Mouse (Mus musculus) limb, embryonic 11.5 days (tissue): ENCODE measurements at regions not wholly inside any gene's neighbourhood (a gene's known extent, or its start where the extent isn't known, plus 50 kb on each side); places are given as distances from the start of the nearest gene placed in this dataset.

Source experiments
- ATAC-seq: fragments of 200-750 bp; cut with Nextera tagmentation; 2 replicates; pipeline ENCODE4 v1.8.0; 2017; ENCODE audit warnings: low read depth; ENCODE audit not compliant: insufficient number of reproducible peaks, low FRiP score, low TSS enrichment
- DNase-seq: peaks from one replicate; pipeline ENCODE4 v3.0.0-alpha.2; 2015; ENCODE audit warnings: low spot score
- H3K27ac ChIP-seq: fragments of 300-500 bp; sonication (generic); replicated peaks from 2 replicates; pipeline ENCODE4 v1.5.1; 2014; ENCODE audit warnings: low read depth, mild to moderate bottlenecking, low read length
- H3K27me3 ChIP-seq: fragments of 300-500 bp; sonication (generic); 2 replicates; pipeline ENCODE4 v1.6.1; 2014; ENCODE audit warnings: mild to moderate bottlenecking, low read length, mixed read lengths; ENCODE audit not compliant: control insufficient read depth, insufficient read depth
- H3K36me3 ChIP-seq: fragments of 300-500 bp; sonication (generic); 2 replicates; pipeline ENCODE4 v1.6.1; 2014; ENCODE audit warnings: mild to moderate bottlenecking, low read length, moderate library complexity, mixed read lengths; ENCODE audit not compliant: control insufficient read depth, insufficient read depth
- H3K4me1 ChIP-seq: fragments of 300-500 bp; sonication (generic); 2 replicates; pipeline ENCODE4 v1.6.1; 2014; ENCODE audit warnings: low read length, mixed read lengths; ENCODE audit not compliant: control insufficient read depth, insufficient read depth
- H3K4me2 ChIP-seq: fragments of 300-500 bp; sonication (generic); 2 replicates; pipeline ENCODE4 v1.6.1; 2014; ENCODE audit warnings: low read depth, mild to moderate bottlenecking, moderate library complexity; ENCODE audit not compliant: severe bottlenecking
- H3K4me3 ChIP-seq: fragments of 300-500 bp; sonication (generic); 2 replicates; pipeline ENCODE4 v1.5.1; 2014; ENCODE audit warnings: low read depth, low read length
- H3K9ac ChIP-seq: fragments of 300-500 bp; sonication (generic); 2 replicates; pipeline ENCODE4 v1.6.1; 2014; ENCODE audit warnings: mild to moderate bottlenecking, low read length
- H3K9me3 ChIP-seq: fragments of 300-500 bp; sonication (generic); 2 replicates; pipeline ENCODE4 v1.6.1; 2016; ENCODE audit warnings: low read length; ENCODE audit not compliant: control insufficient read depth
- WGBS: fragments of 180-500 bp; shearing (Covaris S2); extraction: QIAGEN DNeasy Blood & Tissue Kit; methylation state at CpG from one replicate; pipeline ENCODE4 v1.1.7; 2014; 5-methylcytosine and 5-hydroxymethylcytosine counted together

DNA sequence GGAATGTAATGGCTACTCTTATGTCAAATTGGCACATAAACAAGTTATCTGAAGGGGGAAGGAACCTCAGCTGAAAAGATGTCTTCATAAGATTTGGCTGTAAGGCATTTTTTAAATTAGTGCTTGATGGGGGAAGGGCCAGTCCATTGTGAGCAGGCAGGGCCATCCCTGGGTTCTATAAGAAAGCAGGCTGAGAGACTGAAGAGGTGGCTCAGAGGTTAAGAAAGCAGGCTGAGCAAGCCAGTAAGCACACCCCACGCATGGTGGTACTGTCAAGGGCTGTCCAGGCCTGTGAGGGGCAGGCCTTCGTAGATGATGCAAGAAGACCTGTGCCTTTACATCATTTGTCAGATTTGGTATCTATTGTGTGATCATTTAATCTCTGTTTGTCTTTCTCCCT lies 147.0 kb downstream of the Bod1 start:
- DNase-seq, result peak; percentile 17
- no peak for ATAC-seq
- H3K9ac ChIP-seq, result no peak overlapping the region
- WGBS, result 73% methylated on average over 2 of the region's 2 CpGs
- H3K27ac ChIP-seq, result no peak overlapping the region
- H3K36me3 ChIP-seq, result no peaks in the 10 kb centered on the region
- no peaks in the 10 kb centered on the region for H3K4me1 ChIP-seq
- no peaks in the 10 kb centered on the region for H3K9me3 ChIP-seq
- H3K27me3 ChIP-seq, result no peaks in the 10 kb centered on the region
- no peak overlapping the region for H3K4me2 ChIP-seq
- H3K4me3 ChIP-seq, result no peak overlapping the region

DNA sequence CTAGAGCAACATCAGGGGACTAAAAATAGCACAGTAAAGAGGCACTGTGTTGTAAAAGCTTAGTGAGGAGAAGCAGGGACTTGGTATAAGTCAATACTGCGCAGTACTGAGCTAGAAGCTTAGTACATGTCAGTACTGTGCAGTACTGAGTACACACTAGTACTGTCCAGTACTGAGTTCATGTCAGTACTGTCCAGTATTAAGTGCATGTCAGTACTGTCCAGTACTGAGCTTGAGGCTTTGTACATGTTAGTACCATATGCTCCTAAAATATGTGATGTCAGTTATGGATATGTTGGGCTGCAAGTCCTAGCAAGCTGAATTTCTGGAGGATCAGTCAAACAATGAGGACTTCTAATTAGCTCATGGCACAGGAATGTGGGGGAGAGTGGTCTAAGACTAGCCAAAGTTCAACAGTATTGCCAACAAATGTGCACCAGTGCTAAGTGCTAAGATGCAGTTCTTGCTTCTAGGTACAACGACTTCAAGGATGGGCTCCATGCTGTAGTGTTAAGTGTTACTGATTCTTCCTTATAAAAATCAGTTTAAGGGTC lies 147.5 kb downstream of the Bod1 start:
- H3K4me1 ChIP-seq, result no peaks in the 10 kb centered on the region
- H3K9ac ChIP-seq, result no peak overlapping the region
- ATAC-seq (no peak), DNase-seq (peak; percentile 13)
- WGBS, result 89% methylated on average over 2 of the region's 2 CpGs
- no peaks in the 10 kb centered on the region for H3K9me3 ChIP-seq
- no peaks in the 10 kb centered on the region for H3K27me3 ChIP-seq
- no peaks in the 10 kb centered on the region for H3K36me3 ChIP-seq
- H3K4me2 ChIP-seq, result no peak overlapping the region
- no peak overlapping the region for H3K4me3 ChIP-seq
- H3K27ac ChIP-seq, result no peak overlapping the region

DNA sequence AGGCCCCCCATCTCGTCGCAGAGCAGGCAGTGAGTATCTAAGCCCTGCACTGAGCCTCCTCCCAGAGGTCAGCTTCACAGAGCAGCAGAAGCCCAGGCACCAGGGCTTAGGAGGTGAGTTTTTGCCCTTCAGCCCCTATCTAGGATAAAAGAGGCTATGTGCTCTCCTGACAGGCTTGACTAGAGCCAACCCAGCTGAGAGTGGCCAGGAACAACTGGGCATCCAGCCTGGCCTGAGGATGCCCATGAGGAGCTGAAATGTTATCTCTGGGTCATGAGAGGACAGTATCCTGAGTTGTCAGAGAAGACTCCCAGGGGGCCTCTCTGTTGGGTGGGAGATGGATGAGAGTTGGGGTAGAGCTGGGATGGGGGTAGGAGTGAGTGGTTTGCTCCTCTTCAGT lies 149.6 kb downstream of the Bod1 start:
- no peaks in the 10 kb centered on the region for H3K27me3 ChIP-seq
- 79% methylated on average over 2 of the region's 2 CpGs for WGBS
- no peaks in the 10 kb centered on the region for H3K4me1 ChIP-seq
- H3K9me3 ChIP-seq, result no peaks in the 10 kb centered on the region
- no peak overlapping the region for H3K9ac ChIP-seq
- no peak for ATAC-seq
- H3K27ac ChIP-seq, result no peak overlapping the region
- peak; percentile 14 for DNase-seq
- no peaks in the 10 kb centered on the region for H3K36me3 ChIP-seq
- no peak overlapping the region for H3K4me3 ChIP-seq
- no peak overlapping the region for H3K4me2 ChIP-seq

DNA sequence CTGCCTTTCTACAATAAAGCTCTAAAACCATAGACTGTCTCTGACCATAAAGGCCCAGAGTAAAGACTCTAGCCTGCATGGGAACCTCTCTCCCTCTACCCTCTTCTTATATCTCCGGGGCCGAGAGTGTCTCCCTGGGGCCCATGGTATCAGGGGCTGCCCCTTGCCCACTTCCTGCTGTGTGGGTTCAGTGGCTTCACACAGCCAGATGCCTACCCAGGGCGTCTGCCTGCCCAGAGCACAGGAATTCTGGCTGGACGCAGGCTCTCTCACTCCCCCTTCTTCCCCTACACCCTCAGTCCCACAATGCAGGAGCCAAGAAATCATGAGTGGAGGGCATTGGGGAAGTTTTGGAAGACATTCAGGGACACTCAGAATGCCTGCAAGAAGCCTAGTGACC lies 150.8 kb downstream of the Bod1 start:
- Histone ChIP-seq H3K9ac (no peak overlapping the region), H3K4me2 (no peak overlapping the region), H3K27me3 (no peaks in the 10 kb centered on the region), H3K27ac (no peak overlapping the region), H3K36me3 (no peaks in the 10 kb centered on the region), H3K4me1 (no peaks in the 10 kb centered on the region), H3K4me3 (no peak overlapping the region), H3K9me3 (no peaks in the 10 kb centered on the region)
- DNase-seq (no peak), ATAC-seq (no peak)
- 75% methylated on average over 4 of the region's 4 CpGs for WGBS

DNA sequence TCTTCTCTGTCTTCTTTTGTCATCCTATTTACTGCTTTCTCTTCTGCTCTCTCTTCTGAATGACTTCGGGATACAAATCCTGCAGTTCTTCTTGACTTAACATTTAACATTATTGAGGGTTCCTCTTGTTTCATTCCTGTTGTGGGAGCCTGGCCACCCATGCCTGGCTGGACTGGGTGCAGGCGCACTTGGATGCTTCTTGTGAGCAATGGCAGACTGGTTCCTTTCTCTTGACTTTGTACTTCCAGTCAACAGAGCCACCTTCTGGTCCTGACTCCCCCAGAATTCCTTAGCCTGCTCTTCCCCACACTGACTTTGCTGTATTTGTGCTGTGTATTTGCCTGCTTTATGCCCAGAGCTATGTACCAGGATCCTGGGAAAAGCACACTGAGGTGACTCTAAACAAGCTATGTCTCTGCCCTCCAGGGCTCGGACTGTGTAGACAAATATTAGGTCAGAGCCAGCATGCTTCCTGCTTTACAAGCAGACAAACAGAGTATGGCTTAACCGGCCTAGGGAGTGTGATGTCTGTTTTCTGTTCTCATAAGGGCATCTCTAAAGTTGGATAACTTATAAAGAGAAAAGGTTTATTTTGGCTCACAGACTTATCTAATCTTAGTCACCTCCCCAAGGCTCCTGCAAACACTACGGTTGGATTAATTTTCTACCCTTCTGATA lies 133.5 kb upstream of the Stc2 start:
- Histone ChIP-seq H3K4me2 (no peak overlapping the region), H3K4me1 (no peaks in the 10 kb centered on the region), H3K27ac (no peak overlapping the region), H3K4me3 (no peak overlapping the region), H3K9me3 (no peaks in the 10 kb centered on the region), H3K9ac (no peak overlapping the region), H3K27me3 (no peaks in the 10 kb centered on the region), H3K36me3 (no peaks in the 10 kb centered on the region)
- no peak for DNase-seq
- WGBS, result 86% methylated on average over 5 of the region's 5 CpGs
- no peak for ATAC-seq

DNA sequence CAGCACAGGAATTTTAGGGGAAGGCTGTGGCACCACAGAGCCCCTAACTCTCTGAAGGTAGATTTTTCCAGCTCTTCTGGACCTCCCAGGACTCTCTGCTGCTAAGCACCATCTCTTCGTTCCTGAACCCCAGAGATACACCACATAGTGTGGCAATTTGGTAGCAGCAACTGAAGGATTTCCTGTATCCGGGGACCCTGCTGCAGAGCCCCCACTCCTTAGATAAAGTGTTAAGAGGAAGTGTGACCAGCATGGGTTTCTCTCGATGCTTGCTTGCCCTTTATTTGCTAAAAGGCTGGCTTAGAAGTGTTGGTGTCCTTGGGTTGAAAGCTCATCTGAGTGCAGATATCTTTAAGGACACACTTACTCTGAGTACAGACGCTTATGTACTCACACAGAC lies 115.6 kb upstream of the Stc2 start:
- Histone ChIP-seq H3K4me1 (no peaks in the 10 kb centered on the region), H3K4me2 (no peak overlapping the region), H3K9ac (no peak overlapping the region), H3K27me3 (no peaks in the 10 kb centered on the region), H3K36me3 (no peaks in the 10 kb centered on the region), H3K9me3 (no peaks in the 10 kb centered on the region), H3K4me3 (no peak overlapping the region), H3K27ac (no peak overlapping the region)
- ATAC-seq (no peak), DNase-seq (peak; percentile 4)
- 75% methylated on average over 4 of the region's 4 CpGs for WGBS

DNA sequence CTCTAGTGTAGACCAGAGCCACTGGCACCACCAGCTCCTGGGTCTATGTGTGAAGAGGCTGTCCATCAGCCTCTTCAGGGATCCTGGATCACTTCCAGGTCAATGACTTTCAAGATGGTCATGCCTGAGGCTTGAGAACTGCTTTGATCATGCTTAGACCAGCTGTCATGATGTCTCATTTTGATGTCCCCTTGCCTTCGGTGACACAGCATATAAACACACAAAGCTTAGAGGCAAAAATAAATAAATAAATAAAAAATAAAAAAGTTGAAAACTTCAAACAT lies 111.1 kb upstream of the Stc2 start:
- Histone ChIP-seq H3K27me3 (no peaks in the 10 kb centered on the region), H3K4me1 (no peaks in the 10 kb centered on the region), H3K4me2 (no peak overlapping the region), H3K4me3 (no peak overlapping the region), H3K27ac (no peak overlapping the region), H3K36me3 (no peaks in the 10 kb centered on the region), H3K9me3 (no peaks in the 10 kb centered on the region), H3K9ac (no peak overlapping the region)
- WGBS, result 79% methylated on average over 1 of the region's 1 CpGs
- ATAC-seq, result no peak
- no peak for DNase-seq

DNA sequence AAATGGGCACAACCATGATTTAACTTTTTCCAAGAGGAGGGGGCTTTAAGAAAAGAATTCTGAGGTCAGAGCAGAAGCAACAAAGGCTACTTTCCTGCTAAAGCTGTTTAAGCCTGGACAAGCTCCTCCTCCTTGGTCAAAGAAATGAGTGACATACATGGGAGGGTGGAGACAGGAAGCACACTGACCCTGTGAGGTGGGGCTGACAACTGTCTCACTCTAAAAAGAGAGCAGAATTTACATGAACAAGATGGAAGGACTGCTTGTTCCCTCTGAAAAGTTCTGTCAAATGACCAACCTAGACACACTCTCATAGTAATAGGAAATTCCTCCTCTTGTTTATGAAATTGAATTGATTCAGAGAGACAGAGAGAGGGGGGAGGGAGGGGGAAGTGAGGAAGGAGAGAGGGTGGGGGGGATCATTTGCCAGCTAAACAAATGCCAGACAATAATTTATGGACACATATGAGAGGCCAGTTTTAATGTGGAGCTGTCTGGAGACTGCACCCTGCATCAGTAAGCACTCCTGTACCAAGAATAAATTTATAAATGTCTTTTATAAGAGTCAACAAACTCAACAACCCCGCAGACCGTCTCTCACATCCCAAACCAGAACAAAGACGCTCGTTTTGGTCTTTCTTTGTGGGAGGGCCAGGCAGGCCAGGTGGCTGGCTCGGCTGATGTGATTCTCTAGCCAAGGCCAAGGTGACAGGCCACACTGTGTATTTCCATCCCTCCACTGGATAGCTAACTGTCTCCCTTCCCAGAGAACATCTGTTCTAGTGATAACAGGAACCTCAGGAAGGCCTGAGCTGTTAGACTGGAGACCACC lies 110.6 kb upstream of the Stc2 start:
- peak; percentile 16 for DNase-seq
- no peaks in the 10 kb centered on the region for H3K9me3 ChIP-seq
- 76% methylated on average over 5 of the region's 5 CpGs for WGBS
- H3K9ac ChIP-seq, result no peak overlapping the region
- no peaks in the 10 kb centered on the region for H3K36me3 ChIP-seq
- no peaks in the 10 kb centered on the region for H3K4me1 ChIP-seq
- no peak overlapping the region for H3K27ac ChIP-seq
- no peak overlapping the region for H3K4me3 ChIP-seq
- H3K4me2 ChIP-seq, result no peak overlapping the region
- no peak for ATAC-seq
- H3K27me3 ChIP-seq, result no peaks in the 10 kb centered on the region
